Mouse (Mus musculus) heart, adult 8-10 months (tissue): ENCODE results near the gene Alkbh2. TPM values are rescaled to one million over a fixed set of nuclear protein-coding genes. Genes with fewer than 3 reads are reported as not detected.
A peak's percentile ranks its signal among the peaks of the same experiment; 100 is the strongest.

Source experiments
- DNase-seq: peaks from one replicate; pipeline ENCODE4 v3.0.0; 2022; ENCODE audit warnings: low spot score
- total RNA-seq, 4 experiments: library from RNA; stranded (reverse); gene quantifications; 2 replicates each; pipeline ENCODE4 v1.2.4; 2022

The Alkbh2 gene
- total RNA-seq, 4 experiments from 2014 or later, result 0.83 to 1.8 (median 0.97) TPM

GRCm38 (mm10) chr5:114101873-114102272, 26.1 kb downstream of the Alkbh2 start:
- no peak for DNase-seq

GRCm38 (mm10) chr5:114100390-114101099, 27.5 kb downstream of the Alkbh2 start:
- DNase-seq, result no peak

- peak; percentile 92 for DNase-seq
Measured at GRCm38 (mm10) chr5:114099709-114100389, 28.2 kb downstream of the Alkbh2 start.

- DNase-seq, result peak; percentile 22
Measured at GRCm38 (mm10) chr5:114091057-114091807, 36.8 kb downstream of the Alkbh2 start, which contains the start of gene Svop. Svop (minus strand) TSS chr5:114091570.

- DNase-seq, result no peak
Measured at GRCm38 (mm10) chr5:114090421-114091013, 37.5 kb downstream of the Alkbh2 start.

GRCm38 (mm10) chr5:114087875-114088480, 40.0 kb downstream of the Alkbh2 start:
- DNase-seq, result no peak

- DNase-seq, result no peak
Measured at GRCm38 (mm10) chr5:114085501-114085900, 42.5 kb downstream of the Alkbh2 start.

GRCm38 (mm10) chr5:114077009-114077408, 51.0 kb downstream of the Alkbh2 start:
- no peak for DNase-seq

Other genes starting within 250 kb of the Alkbh2 start
- gene Coro1c, start 219.5 kb downstream of the Alkbh2 start, total RNA-seq, result 10 to 100 TPM; 21.9 to 30.3 (median 23.7) TPM
- gene Ssh1, start 134.3 kb downstream of the Alkbh2 start, total RNA-seq, result 10 to 100 TPM; 12.3 to 16.8 (median 13.4) TPM
- not detected for gene Dao, start 124.5 kb downstream of the Alkbh2 start, total RNA-seq
- gene Usp30, start 62.8 kb downstream of the Alkbh2 start, total RNA-seq, result 10 to 100 TPM in 3 of 4 experiments, 1 to 10 TPM in 1; 9.6 to 13.2 (median 12.0) TPM
- gene Svop, start 36.6 kb downstream of the Alkbh2 start, total RNA-seq, result not detected
- gene Ung, start 2.2 kb upstream of the Alkbh2 start, total RNA-seq, result 10 to 100 TPM; 21.5 to 30.1 (median 24.2) TPM
- gene Acacb, start 18.3 kb upstream of the Alkbh2 start, total RNA-seq, result 100 to 1,000 TPM; 231 to 252 (median 245) TPM
- gene Foxn4, start 145.6 kb upstream of the Alkbh2 start, total RNA-seq, result not detected
- gene Myo1h, start 160.9 kb upstream of the Alkbh2 start, total RNA-seq, result under 1 TPM; 0.19 to 0.31 (median 0.22) TPM